Mouse (Mus musculus): Measurements from ENCODE around the gene Gm20388. TPM values are rescaled to one million over a fixed set of nuclear protein-coding genes. Genes with fewer than 3 reads are reported as not detected.
A peak's percentile ranks its signal among the peaks of the same experiment; 100 is the strongest.
"Not testable (repeated sequence)": the region's sequence is repeated elsewhere in the genome, so short reads cannot be mapped to it uniquely, and the experiment has no call there.

The Gm20388 gene
- polyA plus RNA-seq, 1 experiment from 2014 or later, result 2.5 TPM

DNA sequence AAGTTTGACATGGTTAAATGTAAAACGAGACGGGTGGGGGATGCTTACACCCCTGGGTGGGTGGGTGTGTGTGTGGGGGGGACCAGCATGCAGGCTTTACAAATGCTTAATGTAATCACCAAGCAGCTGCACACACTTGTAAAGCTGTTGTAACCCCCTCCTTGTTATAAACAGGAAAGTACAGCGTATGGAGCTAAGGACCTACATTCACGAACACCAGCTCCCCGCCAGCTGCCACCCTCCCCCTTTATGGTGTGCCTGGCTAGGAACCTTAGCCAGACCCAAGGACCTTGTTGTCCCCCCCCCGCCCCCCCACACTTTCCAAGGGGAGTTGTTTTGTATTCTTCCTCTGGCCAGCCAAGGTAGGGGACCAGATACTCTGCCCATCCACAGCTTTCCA is 1216.1 kb downstream of the Gm20388 start:
- H3K4me1 ChIP-seq, result peaks cover 50% of the 10 kb centered on the region
- DNase-seq (ENCODE audit: low spot score), result no peak
- H3K36me3 ChIP-seq, result no peaks in the 10 kb centered on the region
- H3K27ac ChIP-seq, result no peak overlapping the region
- WGBS, result 6% methylated on average over 6 of the region's 6 CpGs
- H3K27me3 ChIP-seq (ENCODE audit: low read depth, poor library complexity, severe bottlenecking), result peaks cover 98% of the 10 kb centered on the region
- H3K4me3 ChIP-seq, result no peak overlapping the region
- H3K9me3 ChIP-seq (replicated peaks), result no peaks in the 10 kb centered on the region

DNA sequence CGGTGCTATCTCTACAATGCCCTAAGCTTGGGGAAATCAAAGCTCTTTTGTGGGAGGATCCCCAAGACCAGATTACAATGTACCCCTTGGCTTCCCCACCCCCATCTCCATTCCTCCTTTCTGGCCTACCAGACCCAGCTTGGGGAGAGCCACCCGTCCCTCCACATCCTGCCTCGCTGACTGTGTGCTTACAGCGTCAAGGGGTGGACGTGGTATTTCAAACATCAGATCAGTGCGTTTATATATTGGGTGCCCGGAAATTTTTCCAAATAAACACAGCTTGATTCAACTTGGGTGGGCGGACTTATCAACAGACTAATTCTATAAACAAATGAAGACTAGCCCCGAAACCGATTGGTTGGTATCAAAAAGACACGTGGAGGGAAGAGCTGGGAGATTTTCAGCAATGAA is 1216.7 kb downstream of the Gm20388 start:
- Histone ChIP-seq H3K4me3 (no peak overlapping the region), H3K27ac (no peak overlapping the region), H3K9me3 (replicated peaks) (no peaks in the 10 kb centered on the region), H3K36me3 (no peaks in the 10 kb centered on the region), H3K27me3 (ENCODE audit: low read depth, poor library complexity, severe bottlenecking) (peaks cover 98% of the 10 kb centered on the region), H3K4me1 (peaks cover 50% of the 10 kb centered on the region)
- no peak for DNase-seq (ENCODE audit: low spot score)
- WGBS, result 3% methylated on average over 11 of the region's 11 CpGs

DNA sequence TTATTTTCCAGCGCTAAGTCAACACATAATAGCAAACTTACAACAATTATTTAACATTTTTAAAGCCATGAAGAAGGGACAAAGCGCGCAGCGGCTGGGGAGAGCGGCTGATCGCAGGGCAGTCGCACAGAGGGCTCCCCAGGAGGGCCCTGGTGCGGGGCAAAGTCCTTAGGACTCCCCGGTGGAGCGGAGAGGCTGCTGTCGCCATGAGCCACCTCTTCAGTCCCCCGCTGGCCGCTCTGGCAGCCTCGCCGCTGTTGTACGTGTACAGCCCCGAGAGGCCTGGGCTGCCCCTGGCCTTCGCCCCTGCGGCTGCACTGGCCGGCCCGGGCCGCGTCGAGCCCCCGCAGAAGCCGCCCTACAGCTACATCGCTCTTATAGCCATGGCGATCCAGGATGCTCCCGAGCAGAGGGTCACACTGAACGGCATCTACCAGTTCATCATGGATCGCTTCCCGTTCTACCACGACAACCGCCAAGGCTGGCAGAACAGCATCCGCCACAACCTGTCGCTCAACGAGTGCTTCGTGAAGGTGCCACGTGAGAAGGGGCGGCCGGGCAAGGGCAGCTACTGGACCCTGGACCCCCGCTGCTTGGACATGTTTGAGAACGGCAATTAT is 1217.2 kb downstream of the Gm20388 start, which contains the start of gene Foxl1:
Gene Foxl1 (plus strand): TSS at position 185 of the 620 bp plus-strand sequence.
- no peaks in the 10 kb centered on the region for H3K36me3 ChIP-seq
- H3K9me3 ChIP-seq (replicated peaks), result no peaks in the 10 kb centered on the region
- under 1% methylated on average over 43 of the region's 43 CpGs for WGBS
- H3K4me3 ChIP-seq, result peak within 1 kb of the TSS; percentile 39
- H3K27ac ChIP-seq, result peak within 1 kb of the TSS; percentile 66
- peaks cover 97% of the 10 kb centered on the region for H3K27me3 ChIP-seq (ENCODE audit: low read depth, poor library complexity, severe bottlenecking)
- H3K4me1 ChIP-seq, result peaks cover 50% of the 10 kb centered on the region
- DNase-seq (ENCODE audit: low spot score), result peak; percentile 67

DNA sequence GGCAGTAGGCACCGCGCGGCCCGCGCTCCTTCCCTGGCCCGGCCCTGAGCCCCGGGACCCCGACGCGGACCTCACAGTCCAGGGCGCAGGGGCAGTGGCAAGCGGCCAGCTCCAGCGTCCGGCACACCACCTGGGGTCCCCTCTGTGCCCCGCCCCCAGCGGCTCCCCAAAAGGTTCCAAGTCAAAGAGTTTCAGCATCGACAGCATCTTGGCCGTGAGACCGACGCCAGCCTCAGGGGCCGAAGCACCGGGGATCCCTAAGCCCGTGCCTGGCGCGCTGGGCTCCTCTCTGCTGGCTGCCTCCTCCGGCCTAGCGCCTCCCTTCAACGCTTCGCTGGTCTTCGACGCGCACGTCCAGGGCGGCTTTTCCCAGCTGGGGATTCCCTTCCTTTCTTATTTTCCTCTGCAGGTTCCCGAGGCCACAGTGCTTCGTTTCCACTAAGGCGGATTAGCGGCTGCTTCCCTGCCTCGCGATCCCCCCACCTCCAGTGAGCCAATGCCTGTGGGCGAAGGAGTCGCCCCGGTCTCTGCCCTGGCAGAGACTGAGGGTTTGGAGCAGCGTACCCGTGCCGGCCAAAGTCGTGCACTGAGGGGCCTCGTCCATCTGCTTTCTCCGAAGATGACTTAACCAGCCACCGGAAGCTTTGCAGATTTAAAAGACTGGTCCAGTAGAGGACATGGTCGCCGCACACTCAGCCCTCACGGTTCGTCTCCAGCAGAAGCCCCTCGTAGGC is 1218.1 kb downstream of the Gm20388 start:
- WGBS, result 2% methylated on average over 55 of the region's 55 CpGs
- H3K4me1 ChIP-seq, result peaks cover 50% of the 10 kb centered on the region

DNA sequence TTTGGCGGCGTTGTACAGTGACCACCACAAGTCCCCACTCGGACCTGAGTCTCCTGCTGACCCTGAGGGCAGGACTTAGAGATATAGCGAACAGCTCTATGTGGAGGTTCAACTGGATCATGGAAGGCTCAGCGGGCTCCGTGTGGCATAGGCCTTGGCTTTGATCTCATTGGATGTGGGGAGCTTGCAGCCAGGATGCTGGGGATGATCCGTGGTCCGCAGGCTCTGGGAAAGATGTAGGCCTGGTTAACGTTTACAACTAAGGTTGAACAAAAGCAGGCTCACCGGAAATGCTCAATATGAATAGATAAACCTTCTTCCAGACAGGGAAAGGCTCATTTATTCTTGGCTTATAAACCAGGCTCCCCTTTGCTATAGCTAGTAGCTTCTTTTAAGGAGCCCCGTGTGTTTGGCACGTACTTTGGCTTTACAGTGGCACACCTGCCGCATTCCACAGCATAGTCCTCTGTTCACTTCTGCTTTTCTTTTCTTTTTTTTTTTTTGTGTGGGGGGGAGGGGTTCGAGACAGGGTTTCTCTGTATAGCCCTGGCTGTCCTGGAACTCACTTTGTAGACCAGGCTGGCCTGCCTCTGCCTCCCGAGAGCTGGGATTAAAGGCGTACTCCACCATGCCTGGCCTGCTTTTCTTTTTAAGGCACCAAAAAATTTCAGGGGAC is 1218.8 kb downstream of the Gm20388 start:
- 13% methylated on average over 16 of the region's 16 CpGs for WGBS
- Histone ChIP-seq H3K4me3 (no peak overlapping the region), H3K4me1 (peaks cover 47% of the 10 kb centered on the region), H3K9me3 (replicated peaks) (no peaks in the 10 kb centered on the region), H3K36me3 (no peaks in the 10 kb centered on the region), H3K27ac (no peak overlapping the region), H3K27me3 (ENCODE audit: low read depth, poor library complexity, severe bottlenecking) (peaks cover 97% of the 10 kb centered on the region)
- peak; percentile 60 for DNase-seq (ENCODE audit: low spot score)

More for the DNA sequence above, 1218.1 kb downstream of the Gm20388 start:
- Histone ChIP-seq H3K27ac (peak overlapping the region; percentile 66), H3K27me3 (ENCODE audit: low read depth, poor library complexity, severe bottlenecking) (peaks cover 97% of the 10 kb centered on the region), H3K36me3 (no peaks in the 10 kb centered on the region), H3K4me3 (peak overlapping the region; percentile 39), H3K9me3 (replicated peaks) (no peaks in the 10 kb centered on the region)
- DNase-seq (ENCODE audit: low spot score), result peak; percentile 70

DNA sequence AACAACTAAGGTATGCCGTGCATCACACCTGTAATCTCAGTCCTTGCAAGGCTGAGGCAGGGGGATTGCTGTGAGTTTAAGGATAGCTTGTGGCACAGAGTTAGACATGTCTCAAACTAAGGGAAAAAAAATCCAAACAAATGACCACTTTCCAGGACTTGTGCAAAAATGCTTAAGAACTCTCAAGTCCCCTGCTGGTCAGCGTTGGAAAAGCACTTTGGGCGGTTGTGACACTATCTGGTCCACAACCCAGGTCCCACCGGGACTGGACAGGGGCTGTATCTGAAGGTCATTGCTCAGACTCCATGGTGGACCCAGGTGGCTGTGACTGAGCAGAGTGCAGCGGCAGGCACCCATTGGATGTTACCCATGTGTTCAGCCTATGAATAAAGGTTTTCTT is 1219.9 kb downstream of the Gm20388 start:
- Histone ChIP-seq H3K36me3 (no peaks in the 10 kb centered on the region), H3K9me3 (replicated peaks) (no peaks in the 10 kb centered on the region), H3K27ac (no peak overlapping the region), H3K4me1 (peaks cover 36% of the 10 kb centered on the region), H3K27me3 (ENCODE audit: low read depth, poor library complexity, severe bottlenecking) (peaks cover 97% of the 10 kb centered on the region), H3K4me3 (no peak overlapping the region)
- 34% methylated on average over 5 of the region's 5 CpGs for WGBS
- peak; percentile 63 for DNase-seq (ENCODE audit: low spot score)

DNA sequence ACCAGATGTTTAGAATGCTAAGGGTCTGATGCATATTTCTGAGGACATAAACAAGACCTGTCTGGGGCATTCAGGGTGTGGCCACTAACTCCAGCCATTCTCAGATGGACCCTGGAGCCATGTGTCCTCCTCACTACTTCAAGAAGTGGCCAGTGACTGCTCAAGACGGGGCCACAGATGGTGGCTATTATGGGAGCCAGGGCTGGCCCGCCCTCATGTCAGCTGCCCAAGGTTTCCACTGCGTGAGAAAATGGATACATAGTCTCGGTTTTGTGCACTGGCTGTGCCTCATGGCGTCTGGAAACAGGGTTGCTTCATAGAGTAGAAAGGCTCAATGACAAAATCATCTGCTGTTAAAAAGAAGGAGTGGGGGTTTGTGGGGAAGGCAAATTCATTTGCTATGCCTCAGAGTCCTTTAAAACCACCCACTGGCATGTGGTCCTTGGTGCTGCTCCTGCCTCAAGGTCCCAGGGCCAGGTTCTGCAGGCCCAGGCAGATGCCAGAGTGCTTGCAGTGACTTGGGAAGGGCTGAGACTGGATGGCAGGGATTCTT is 1222.4 kb downstream of the Gm20388 start:
- peaks cover 13% of the 10 kb centered on the region for H3K4me1 ChIP-seq
- peaks cover 73% of the 10 kb centered on the region for H3K27me3 ChIP-seq (ENCODE audit: low read depth, poor library complexity, severe bottlenecking)
- WGBS, result 68% methylated on average over 5 of the region's 5 CpGs
- no peak overlapping the region for H3K27ac ChIP-seq
- no peak for DNase-seq (ENCODE audit: low spot score)
- no peaks in the 10 kb centered on the region for H3K36me3 ChIP-seq
- no peak overlapping the region for H3K4me3 ChIP-seq
- H3K9me3 ChIP-seq (replicated peaks), result no peaks in the 10 kb centered on the region

DNA sequence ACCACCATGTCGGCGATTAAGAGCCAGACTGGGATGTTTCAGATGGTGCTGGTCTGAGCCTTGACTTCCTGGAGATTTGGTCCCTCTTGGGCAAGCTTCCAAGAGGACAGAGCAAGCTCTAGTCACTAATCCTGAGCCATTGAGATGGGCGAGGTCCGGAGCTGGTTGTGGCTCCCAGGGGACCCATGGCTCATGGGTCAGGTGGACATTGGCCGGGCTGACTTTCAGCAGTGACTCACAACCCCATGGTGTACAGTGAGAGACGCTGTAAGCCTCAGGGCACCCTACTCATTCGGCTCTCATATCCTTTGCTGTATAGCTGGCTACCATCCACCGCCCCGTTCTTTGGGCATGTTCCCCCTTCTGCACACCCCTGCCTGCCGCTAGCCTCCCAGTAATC is 1223.5 kb downstream of the Gm20388 start:
- H3K27ac ChIP-seq, result no peak overlapping the region
- DNase-seq (ENCODE audit: low spot score), result no peak
- WGBS, result 89% methylated on average over 10 of the region's 10 CpGs
- peaks cover 2% of the 10 kb centered on the region; the same call in 1 of the 2 replicates for H3K9me3 ChIP-seq (replicated peaks)
- H3K27me3 ChIP-seq (ENCODE audit: low read depth, poor library complexity, severe bottlenecking), result peaks cover 62% of the 10 kb centered on the region
- no peak overlapping the region for H3K4me3 ChIP-seq
- H3K4me1 ChIP-seq, result peaks cover 2% of the 10 kb centered on the region
- H3K36me3 ChIP-seq, result no peaks in the 10 kb centered on the region

DNA sequence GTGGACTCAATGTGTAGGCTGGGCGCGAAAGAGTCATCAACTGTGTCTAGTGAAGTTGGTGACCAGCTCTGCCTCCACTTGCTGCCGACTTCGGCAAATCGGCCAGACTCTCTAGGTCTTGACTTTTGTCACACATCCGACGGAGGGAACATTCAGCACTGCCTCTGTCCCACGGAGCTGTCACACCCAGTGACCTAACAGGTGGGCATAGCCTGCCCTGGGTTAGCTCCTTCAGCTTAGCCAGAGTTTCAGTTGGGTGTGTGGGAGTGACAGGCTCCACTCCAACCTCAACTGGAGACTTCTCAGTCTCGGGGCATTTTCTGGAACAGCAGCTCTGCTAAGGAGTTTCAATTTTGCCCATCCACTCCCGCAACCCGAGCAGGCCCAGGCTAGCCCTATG is 1223.9 kb downstream of the Gm20388 start:
- Histone ChIP-seq H3K27me3 (ENCODE audit: low read depth, poor library complexity, severe bottlenecking) (peaks cover 58% of the 10 kb centered on the region), H3K9me3 (replicated peaks) (peaks cover 2% of the 10 kb centered on the region; the same call in 1 of the 2 replicates), H3K27ac (no peak overlapping the region), H3K36me3 (no peaks in the 10 kb centered on the region), H3K4me3 (no peak overlapping the region), H3K4me1 (no peaks in the 10 kb centered on the region)
- WGBS, result 89% methylated on average over 11 of the region's 11 CpGs
- no peak for DNase-seq (ENCODE audit: low spot score)

DNA sequence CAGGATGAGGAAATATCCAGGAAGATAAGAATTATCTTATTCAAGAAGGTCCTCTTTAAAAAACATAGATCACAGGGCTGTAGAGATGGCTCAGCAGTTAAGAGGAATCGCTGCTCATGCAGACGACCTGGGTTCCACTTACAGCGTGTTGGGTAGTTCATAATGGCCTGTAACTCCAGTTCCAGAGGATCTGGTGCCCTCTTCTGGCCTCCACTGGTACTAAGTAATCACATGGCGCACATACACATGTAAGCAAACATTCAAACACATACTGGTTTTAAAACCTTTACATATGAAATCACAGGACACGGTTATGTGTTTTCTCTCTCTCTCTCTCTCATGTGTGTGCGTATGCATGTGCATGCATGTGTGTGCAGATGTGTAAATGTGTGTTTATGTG is 1226.2 kb downstream of the Gm20388 start:
- DNase-seq (ENCODE audit: low spot score), result no peak
- no peak overlapping the region for H3K4me3 ChIP-seq
- WGBS, result 93% methylated on average over 6 of the region's 6 CpGs

DNA sequence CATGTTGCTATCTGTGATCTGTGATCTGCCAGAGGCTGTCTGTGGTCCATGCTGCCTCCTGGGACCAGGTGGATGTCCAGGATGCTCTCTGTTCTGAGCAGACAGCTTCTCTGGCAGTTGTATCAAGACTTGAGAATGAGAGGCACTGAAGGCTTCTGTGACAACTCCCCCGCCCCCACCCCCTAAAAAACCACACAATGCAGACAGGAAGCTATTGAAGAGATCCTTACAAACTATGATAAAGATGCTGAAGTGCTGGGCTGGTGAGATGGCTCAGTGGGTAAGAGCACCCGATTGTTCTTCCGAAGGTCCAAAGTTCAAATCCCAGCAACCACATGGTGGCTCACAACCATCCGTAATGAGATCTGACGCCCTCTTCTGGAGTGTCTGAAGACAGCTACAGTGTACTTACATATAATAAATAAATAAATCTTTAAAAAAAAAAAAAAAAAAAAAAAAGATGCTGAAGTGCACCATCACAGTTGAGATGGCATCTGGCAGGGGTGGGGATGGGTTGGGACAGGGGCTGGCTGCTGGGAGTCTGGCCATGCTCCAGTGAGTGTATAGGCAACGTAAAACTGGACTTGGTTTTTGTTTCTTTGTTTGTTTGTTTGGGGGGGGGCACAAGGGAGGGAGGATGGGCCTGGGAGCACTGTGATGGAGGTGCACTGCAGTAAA is 1235.0 kb downstream of the Gm20388 start:
- DNase-seq (ENCODE audit: low spot score); H3K27ac ChIP-seq; H3K4me3 ChIP-seq; H3K36me3 ChIP-seq; H3K9me3 ChIP-seq (replicated peaks): not testable (repeated sequence)
- Histone ChIP-seq H3K27me3 (ENCODE audit: low read depth, poor library complexity, severe bottlenecking) (peaks cover 58% of the 10 kb centered on the region), H3K4me1 (peaks cover 36% of the 10 kb centered on the region)
- 84% methylated on average over 5 of the region's 6 CpGs for WGBS

More for the DNA sequence above, 1226.2 kb downstream of the Gm20388 start:
- peaks cover 42% of the 10 kb centered on the region for H3K27me3 ChIP-seq (ENCODE audit: low read depth, poor library complexity, severe bottlenecking)
- peaks cover 2% of the 10 kb centered on the region; the same call in 1 of the 2 replicates for H3K9me3 ChIP-seq (replicated peaks)
- H3K4me1 ChIP-seq, result no peaks in the 10 kb centered on the region
- H3K36me3 ChIP-seq, result no peaks in the 10 kb centered on the region
- no peak overlapping the region for H3K27ac ChIP-seq

DNA sequence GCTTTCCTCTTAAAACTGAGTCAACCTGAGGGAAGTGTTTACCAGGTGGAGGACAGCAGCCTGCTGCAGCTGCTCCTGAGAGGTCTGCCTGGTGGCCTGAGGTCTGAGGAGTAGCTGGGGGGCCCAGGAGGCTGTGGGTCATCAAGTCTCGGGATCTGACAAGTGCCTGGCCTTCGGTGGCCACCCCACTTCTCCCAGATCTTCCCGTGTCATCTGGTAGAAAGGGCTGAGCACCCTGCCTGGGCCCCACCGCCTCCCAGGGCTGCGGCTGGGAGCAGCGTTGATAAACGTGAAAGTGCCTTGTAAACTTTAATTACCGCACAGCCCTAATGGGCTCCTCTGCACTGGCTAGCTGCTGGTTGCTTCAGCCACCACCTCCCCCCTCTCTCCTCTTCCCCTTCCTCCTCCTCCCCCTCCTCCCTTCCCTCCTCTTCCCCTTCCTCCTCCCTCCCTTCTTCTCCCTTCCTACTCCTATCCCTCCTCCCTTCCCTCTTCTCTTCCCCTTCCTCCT is 1238.0 kb downstream of the Gm20388 start:
- 10% methylated on average over 8 of the region's 8 CpGs for WGBS
- H3K4me1 ChIP-seq, result peaks cover 29% of the 10 kb centered on the region
- 0 out of 2 replicates have a peak overlapping the region, but pooled peaks have one; percentile 21 for H3K4me3 ChIP-seq
- H3K27ac ChIP-seq, result peak overlapping the region; percentile 71
- no peaks in the 10 kb centered on the region for H3K36me3 ChIP-seq
- H3K9me3 ChIP-seq (replicated peaks), result no peaks in the 10 kb centered on the region
- peaks cover 54% of the 10 kb centered on the region for H3K27me3 ChIP-seq (ENCODE audit: low read depth, poor library complexity, severe bottlenecking)
- DNase-seq (ENCODE audit: low spot score), result peak; percentile 48
